Mouse (Mus musculus) CH12.LX (cell line): ENCODE results near the gene Hic1. TPM values are rescaled to one million over a fixed set of nuclear protein-coding genes. Genes with fewer than 3 reads are reported as not detected.

Experiments
- DNase-seq: peaks from one replicate; pipeline ENCODE4 v3.0.0-alpha.2; 2013; ENCODE audit errors: extremely low read depth
- H3K27ac ChIP-seq: 2 replicates; pipeline ENCODE4 v1.5.1; 2012; ENCODE audit warnings: low read depth, mild to moderate bottlenecking, control low read depth, moderate library complexity; ENCODE audit not compliant: insufficient read depth
- H3K27me3 ChIP-seq: replicated peaks from 2 replicates; pipeline ENCODE3; 2012; ENCODE audit warnings: inconsistent platforms
- H3K36me3 ChIP-seq, 2 experiments: replicated peaks in 1 of 2; 2 replicates each; pipeline versions ENCODE3 to v1.6.1; 2012; ENCODE audit warnings: inconsistent platforms in 1 of 2, low read length in 1 of 2, mild to moderate bottlenecking in 1 of 2, mixed read lengths in 1 of 2, moderate library complexity in 1 of 2; ENCODE audit not compliant: control insufficient read depth in 1 of 2, insufficient read depth in 1 of 2
- H3K4me1 ChIP-seq, 2 experiments: 2 replicates each; pipeline ENCODE4 v1.6.1; 2012; ENCODE audit warnings: inconsistent platforms in 1 of 2, moderate library complexity in 1 of 2; ENCODE audit not compliant: insufficient read depth in 2 of 2, control insufficient read depth in 1 of 2
- H3K4me2 ChIP-seq: 2 replicates; pipeline ENCODE4 v1.6.1; 2012; ENCODE audit warnings: low read depth, mild to moderate bottlenecking, control low read depth; ENCODE audit not compliant: poor library complexity, insufficient read depth, severe bottlenecking
- H3K4me3 ChIP-seq, 3 experiments: fragments of 150-350 bp in 1 of 3; sonication (generic) in 1 of 3; replicated peaks in 1 of 3; 2 replicates each; pipeline versions ENCODE3 to v1.5.1; 2011 to 2012; ENCODE audit warnings: low read depth in 2 of 3, low read length in 2 of 3, mild to moderate bottlenecking in 2 of 3, moderate library complexity in 2 of 3, control low read depth in 1 of 3, improper control_type of control experiment in 1 of 3, inconsistent platforms in 1 of 3, mixed read lengths in 1 of 3; ENCODE audit not compliant: poor library complexity in 1 of 3
- H3K79me2 ChIP-seq: replicated peaks from 2 replicates; pipeline ENCODE4 v1.6.1; 2012; ENCODE audit warnings: mild to moderate bottlenecking, moderate library complexity; ENCODE audit not compliant: control insufficient read depth, poor library complexity, insufficient read depth, severe bottlenecking; ENCODE audit errors: extremely low read depth
- H3K9ac ChIP-seq: 2 replicates; pipeline ENCODE4 v1.6.1; 2012; ENCODE audit warnings: low read depth, mild to moderate bottlenecking, control low read depth, moderate library complexity; ENCODE audit not compliant: insufficient read depth
- H3K9me3 ChIP-seq: replicated peaks from 2 replicates; pipeline ENCODE3; 2012; ENCODE audit warnings: low read length, inconsistent platforms, mixed read lengths
- BHLHE40 ChIP-seq: IDR thresholded peaks from 2 replicates; pipeline ENCODE4 v1.6.1; 2011; ENCODE audit warnings: mild to moderate bottlenecking, low read depth, low read length, improper control_type of control experiment
- CHD1 ChIP-seq: IDR thresholded peaks from 2 replicates; pipeline ENCODE4 v1.6.1; 2012; ENCODE audit warnings: low read depth, low read length, improper control_type of control experiment, inconsistent platforms
- CTCF ChIP-seq, 2 experiments: IDR thresholded peaks in 1 of 2; conservative IDR thresholded peaks in 1 of 2; 2 replicates each; pipeline ENCODE4 v1.5.1; 2011 to 2012; ENCODE audit warnings: low read depth in 2 of 2, low read length in 2 of 2, improper control_type of control experiment in 1 of 2, inconsistent platforms in 1 of 2, mild to moderate bottlenecking in 1 of 2, moderate library complexity in 1 of 2
- EP300 ChIP-seq: IDR thresholded peaks from 2 replicates; pipeline ENCODE4 v1.6.1; 2011; ENCODE audit warnings: low read length, improper control_type of control experiment
- GABPA ChIP-seq: IDR thresholded peaks from 2 replicates; pipeline ENCODE4 v1.6.1; 2012; ENCODE audit warnings: low read depth, low read length, improper control_type of control experiment, inconsistent platforms; ENCODE audit not compliant: insufficient replicate concordance
- HCFC1 ChIP-seq: IDR thresholded peaks from 2 replicates; pipeline ENCODE4 v1.6.1; 2012; ENCODE audit warnings: low read depth, mild to moderate bottlenecking, inconsistent platforms, low read length, improper control_type of control experiment
- IRF4 ChIP-seq: IDR thresholded peaks from 2 replicates; pipeline ENCODE4 v1.6.1; 2014; ENCODE audit warnings: low read depth, mild to moderate bottlenecking, inconsistent platforms, low read length, improper control_type of control experiment
- JUND ChIP-seq: conservative IDR thresholded peaks from 2 replicates; pipeline ENCODE4 v1.6.1; 2011; ENCODE audit warnings: low read depth, low read length, improper control_type of control experiment
- KAT2A ChIP-seq: IDR thresholded peaks from 2 replicates; pipeline ENCODE4 v1.6.1; 2012; ENCODE audit warnings: low read length, improper control_type of control experiment, inconsistent platforms; ENCODE audit not compliant: insufficient replicate concordance
- MAZ ChIP-seq: IDR thresholded peaks from 2 replicates; pipeline ENCODE4 v1.6.1; 2012; ENCODE audit warnings: low read depth, mild to moderate bottlenecking, inconsistent platforms, low read length, improper control_type of control experiment, moderate library complexity
- MEF2A ChIP-seq: IDR thresholded peaks from 2 replicates; pipeline ENCODE4 v1.6.1; 2014; ENCODE audit warnings: low read depth, mild to moderate bottlenecking, inconsistent platforms, low read length, improper control_type of control experiment, borderline replicate concordance
- MXI1 ChIP-seq: IDR thresholded peaks from 2 replicates; pipeline ENCODE4 v1.6.1; 2011; ENCODE audit warnings: mild to moderate bottlenecking, low read depth, low read length, improper control_type of control experiment
- MYC ChIP-seq: IDR thresholded peaks from 2 replicates; pipeline ENCODE4 v1.6.1; 2011; ENCODE audit warnings: low read depth, mild to moderate bottlenecking, improper control_type of control experiment, low read length
- NELFE ChIP-seq: IDR thresholded peaks from 2 replicates; pipeline ENCODE4 v1.6.1; 2011; ENCODE audit warnings: low read depth, low read length, improper control_type of control experiment
- NRF1 ChIP-seq: IDR thresholded peaks from 2 replicates; pipeline ENCODE4 v1.6.1; 2014; ENCODE audit warnings: low read depth, mild to moderate bottlenecking, inconsistent platforms, low read length, improper control_type of control experiment, moderate library complexity
- PAX5 ChIP-seq: IDR thresholded peaks from 2 replicates; pipeline ENCODE4 v1.6.1; 2012; ENCODE audit warnings: low read length, inconsistent platforms, mixed read lengths
- POLR2A ChIP-seq: IDR thresholded peaks from 2 replicates; pipeline ENCODE4 v1.6.1; 2011; ENCODE audit warnings: low read depth, mild to moderate bottlenecking, improper control_type of control experiment, low read length
- POLR2AphosphoS2 ChIP-seq: IDR thresholded peaks from 2 replicates; pipeline ENCODE4 v1.6.1; 2011; ENCODE audit warnings: low read depth, low read length, improper control_type of control experiment
- RAD21 ChIP-seq: IDR thresholded peaks from 2 replicates; pipeline ENCODE4 v1.6.1; 2011; ENCODE audit warnings: low read depth, mild to moderate bottlenecking, low read length, improper control_type of control experiment, moderate library complexity
- SMC3 ChIP-seq: IDR thresholded peaks from 2 replicates; pipeline ENCODE4 v1.6.1; 2011; ENCODE audit warnings: low read depth, low read length, improper control_type of control experiment
- USF1 ChIP-seq: IDR thresholded peaks from 2 replicates; pipeline ENCODE4 v1.6.1; 2014; ENCODE audit warnings: low read depth, mild to moderate bottlenecking, inconsistent platforms, low read length, improper control_type of control experiment
- USF2 ChIP-seq: conservative IDR thresholded peaks from 2 replicates; pipeline ENCODE4 v1.6.1; 2011; ENCODE audit warnings: low read depth, low read length, improper control_type of control experiment
- ZMIZ1 ChIP-seq: IDR thresholded peaks from 2 replicates; pipeline ENCODE4 v1.6.1; 2012; ENCODE audit warnings: low read depth, mild to moderate bottlenecking, inconsistent platforms, low read length, improper control_type of control experiment
- ZNF384 ChIP-seq: IDR thresholded peaks from 2 replicates; pipeline ENCODE4 v1.6.1; 2012; ENCODE audit warnings: low read depth, low read length, improper control_type of control experiment, inconsistent platforms
- dilution Hi-C: fragments of 300-500 bp; cut with MboI; formaldehyde crosslinking; loops from 2 replicates; pipeline ENCODE4 v1.14.3; 2020; ENCODE audit warnings: low sequenced_read_pairs; ENCODE audit not compliant: extremely low pct_unique_long_range_greater_than_20kb, extremely low pct_ligation_motif_present
- in situ Hi-C: fragments of 300-500 bp; cut with MboI; formaldehyde crosslinking; loops from 3 replicates; pipeline ENCODE4 v1.14.3; 2019; ENCODE audit warnings: low sequenced_read_pairs, low pct_ligation_motif_present, low pct_unique_long_range_greater_than_20kb, mixed read lengths
- polyA plus RNA-seq: library from polyadenylated mRNA; unstranded; fragments of >175 nt; gene quantifications from 2 replicates; pipeline ENCODE4 v1.2.1, GENCODE M21; 2012; ENCODE audit warnings: low read depth; ENCODE audit not compliant: insufficient read length
- total RNA-seq, 2 experiments: library from RNA; depleted of rRNA; stranded (reverse); fragments of 300-350 nt in 1 of 2; fragments of >200 nt in 1 of 2; gene quantifications; 2 replicates each; pipeline ENCODE4 v1.2.3; 2012 to 2014

Gene Hic1
- total and polyA plus RNA-seq, 3 experiments = 2.9 to 6.4 (median 5.7) TPM

DNA sequence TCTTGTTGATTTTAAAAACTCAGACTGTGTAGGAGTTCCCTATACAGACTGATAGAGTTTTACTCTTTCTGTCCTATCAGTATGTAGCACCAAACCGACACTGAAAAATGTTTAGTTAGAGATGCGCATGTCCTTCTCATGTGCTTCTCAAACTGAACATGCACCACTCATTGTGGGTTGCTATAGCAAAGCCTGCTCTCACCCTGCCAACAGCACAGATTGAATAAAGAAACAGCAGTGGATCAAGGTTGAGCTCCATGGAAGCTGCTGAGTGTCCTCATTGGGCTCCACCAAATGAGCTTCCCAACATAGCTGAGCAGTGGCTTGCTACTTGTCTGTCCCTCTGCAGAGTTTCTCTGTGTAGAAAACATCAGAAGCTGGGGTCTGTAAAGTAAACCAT, 51.2 kb downstream of the Hic1 start:
- Histone ChIP-seq H3K4me3 (no peak overlapping the region), H3K79me2 (no peaks in the 10 kb centered on the region), H3K4me2 (no peak overlapping the region), H3K27ac (no peak overlapping the region), H3K27me3 (no peaks in the 10 kb centered on the region), H3K9me3 (no peaks in the 10 kb centered on the region), H3K4me1 (peaks cover 7 to 11% of the 10 kb centered on the region in 2 experiments; a peak in 3 of 4 replicates), H3K9ac (no peak overlapping the region), H3K36me3 (peaks cover 0 to 40% of the 10 kb centered on the region in 2 experiments)
- no peak for TF ChIP-seq HCFC1
- no peak for TF ChIP-seq ZNF384
- no peak for TF ChIP-seq POLR2A
- no peak for TF ChIP-seq GABPA
- no peak for TF ChIP-seq NRF1
- no peak for TF ChIP-seq CHD1
- TF ChIP-seq MYC = no peak
- TF ChIP-seq USF1 = no peak
- no peak for TF ChIP-seq BHLHE40
- no peak for TF ChIP-seq SMC3
- TF ChIP-seq MEF2A = no peak
- no peak for TF ChIP-seq MAZ
- no peak for TF ChIP-seq USF2
- TF ChIP-seq EP300 = no peak
- no peak for TF ChIP-seq KAT2A
- dilution Hi-C loops = no loop called here
- DNase-seq = no peak
- in situ Hi-C loops = no loop called here

- in situ Hi-C loops = no loop called here
- no peak overlapping the region for H3K4me2 ChIP-seq
- DNase-seq = no peak
- TF ChIP-seq ZMIZ1 (no peak), USF1 (no peak), NELFE (no peak), BHLHE40 (no peak), MEF2A (no peak), IRF4 (no peak), SMC3 (no peak), MAZ (no peak), JUND (no peak), CTCF (conservative IDR thresholded peaks at IDR 0.05 in 1 of 2, IDR thresholded peaks at IDR 0.05 in 1 of 2; ENCODE audit: low read depth in 2 of 2, low read length in 2 of 2) (no peak), MXI1 (no peak), MYC (no peak), PAX5 (no peak), CHD1 (no peak), KAT2A (no peak), POLR2AphosphoS2 (no peak), HCFC1 (no peak), RAD21 (no peak), ZNF384 (no peak)
- TF ChIP-seq, all 38 proteins: peak for 0
- no peaks in the 10 kb centered on the region for H3K27me3 ChIP-seq
- peaks cover 0 to 35% of the 10 kb centered on the region in 2 experiments for H3K36me3 ChIP-seq
- no peaks in the 10 kb centered on the region for H3K79me2 ChIP-seq
- no peak overlapping the region for H3K27ac ChIP-seq
- H3K4me1 ChIP-seq = peaks cover 7 to 8% of the 10 kb centered on the region in 2 experiments; a peak in 3 of 4 replicates
- no peak overlapping the region for H3K9ac ChIP-seq
- dilution Hi-C loops = no loop called here
- H3K4me3 ChIP-seq = no peak overlapping the region
- H3K9me3 ChIP-seq = no peaks in the 10 kb centered on the region
These were observed 52.9 kb downstream of the Hic1 start for GRCm38 (mm10) chr11:75116379-75116778.
